Mouse (Mus musculus): Measurements from ENCODE around the gene Stard9.

- TF ChIP-seq POLR2A (IDR thresholded peaks at IDR 0.05; ENCODE audit: low read depth, low read length) (no peak), CTCF (conservative IDR thresholded peaks at IDR 0.05; ENCODE audit: insufficient read depth, insufficient read length, low read depth, low read length) (no peak)
Measured at GRCm38 (mm10) chr2:120721911-120722310, 93.0 kb downstream of the Stard9 start.
